Mouse (Mus musculus) lung, postnatal 0 days (tissue): ENCODE measurements around the gene Mgat4e. TPM values are rescaled to one million over a fixed set of nuclear protein-coding genes. Genes with fewer than 3 reads are reported as not detected.

Experiments
- ATAC-seq: fragments of 200-750 bp; cut with Nextera tagmentation; 2 replicates; pipeline ENCODE4 v1.8.0; 2017; ENCODE audit warnings: moderate library complexity
- DNase-seq: peaks from one replicate; pipeline ENCODE4 v3.0.0-alpha.2; 2016; ENCODE audit warnings: low spot score
- H3K27ac ChIP-seq: fragments of 300-500 bp; sonication (generic); 2 replicates; pipeline ENCODE4 v1.5.1; 2014; ENCODE audit warnings: antibody characterized with exemption, mild to moderate bottlenecking, low read length, mixed read lengths
- H3K27me3 ChIP-seq: fragments of 300-500 bp; sonication (generic); replicated peaks from 2 replicates; pipeline ENCODE4 v1.6.1; 2014; ENCODE audit warnings: low read length, mixed read lengths; ENCODE audit not compliant: insufficient read depth
- H3K36me3 ChIP-seq: fragments of 300-500 bp; sonication (generic); 2 replicates; pipeline ENCODE4 v1.6.1; 2014; ENCODE audit warnings: low read length, mixed read lengths; ENCODE audit not compliant: insufficient read depth
- H3K4me1 ChIP-seq: fragments of 300-500 bp; sonication (generic); 2 replicates; pipeline ENCODE4 v1.6.1; 2014; ENCODE audit warnings: antibody characterized with exemption, low read depth, low read length, mixed read lengths; ENCODE audit not compliant: insufficient read depth
- H3K4me2 ChIP-seq: fragments of 300-500 bp; sonication (generic); replicated peaks from 2 replicates; pipeline ENCODE4 v1.6.1; 2014; ENCODE audit warnings: low read depth, mild to moderate bottlenecking, low read length, moderate library complexity, mixed read lengths
- H3K4me3 ChIP-seq: fragments of 300-500 bp; sonication (generic); 2 replicates; pipeline ENCODE4 v1.5.1; 2014; ENCODE audit warnings: low read depth, low read length
- H3K9ac ChIP-seq: fragments of 300-500 bp; sonication (generic); replicated peaks from 2 replicates; pipeline ENCODE4 v1.6.1; 2014; ENCODE audit warnings: low read depth, mild to moderate bottlenecking
- H3K9me3 ChIP-seq: fragments of 300-500 bp; sonication (generic); 2 replicates; pipeline ENCODE4 v1.6.1; 2016; ENCODE audit warnings: low read length, mixed read lengths
- CTCF ChIP-seq: IDR thresholded peaks from 2 replicates; pipeline ENCODE4 v1.5.1; 2016; ENCODE audit warnings: antibody characterized with exemption, mild to moderate bottlenecking
- EP300 ChIP-seq: IDR thresholded peaks from 2 replicates; pipeline ENCODE4 v1.6.1; 2016; ENCODE audit warnings: antibody characterized with exemption, mild to moderate bottlenecking, control low read depth
- WGBS: fragments of 180-500 bp; shearing (Covaris S2); extraction: QIAGEN DNeasy Blood & Tissue Kit; methylation state at CpG from one replicate; pipeline ENCODE4 v1.1.7; 2014; 5-methylcytosine and 5-hydroxymethylcytosine counted together
- polyA plus RNA-seq: library from polyadenylated mRNA; unstranded; fragments of >200 nt; fragmentation: Nextera tagmentation; extraction: Ambion mirVana; gene quantifications from 2 replicates; pipeline ENCODE4 v1.2.1, GENCODE M21; 2015

Gene Mgat4e
- polyA plus RNA-seq, 1 experiment from 2014 or later: not detected

GRCm38 (mm10) chr1:134577384-134578120 is 28.1 kb upstream of the Mgat4e start:
- DNase-seq (no peak), ATAC-seq (no peak)
- no peak for TF ChIP-seq CTCF
- TF ChIP-seq EP300: no peak
- Histone ChIP-seq H3K9me3 (no peaks in the 10 kb centered on the region), H3K4me2 (no peak overlapping the region), H3K27ac (no peak overlapping the region), H3K9ac (no peak overlapping the region), H3K4me3 (no peak overlapping the region), H3K27me3 (no peaks in the 10 kb centered on the region), H3K4me1 (no peaks in the 10 kb centered on the region), H3K36me3 (no peaks in the 10 kb centered on the region)
- 82% methylated on average over 6 of the region's 6 CpGs for WGBS

- no peak overlapping the region for H3K27ac ChIP-seq
- ATAC-seq: no peak
- H3K27me3 ChIP-seq: no peaks in the 10 kb centered on the region
- H3K36me3 ChIP-seq: no peaks in the 10 kb centered on the region
- no peak for DNase-seq
- WGBS: 64% methylated on average over 5 of the region's 5 CpGs
- H3K9ac ChIP-seq: no peak overlapping the region
- no peaks in the 10 kb centered on the region for H3K4me1 ChIP-seq
- H3K9me3 ChIP-seq: no peaks in the 10 kb centered on the region
- TF ChIP-seq CTCF (no peak), EP300 (no peak)
- no peak overlapping the region for H3K4me3 ChIP-seq
- no peak overlapping the region for H3K4me2 ChIP-seq
Measured at GRCm38 (mm10) chr1:134573932-134574315, 24.4 kb upstream of the Mgat4e start.

GRCm38 (mm10) chr1:134573300-134573931 is 23.9 kb upstream of the Mgat4e start:
- H3K27me3 ChIP-seq: no peaks in the 10 kb centered on the region
- H3K9ac ChIP-seq: no peak overlapping the region
- no peaks in the 10 kb centered on the region for H3K4me1 ChIP-seq
- TF ChIP-seq CTCF: no peak
- TF ChIP-seq EP300: no peak
- WGBS: 36% methylated on average over 1 of the region's 1 CpGs
- DNase-seq (no peak), ATAC-seq (no peak)
- no peak overlapping the region for H3K27ac ChIP-seq
- no peak overlapping the region for H3K4me3 ChIP-seq
- H3K36me3 ChIP-seq: no peaks in the 10 kb centered on the region
- H3K4me2 ChIP-seq: no peak overlapping the region
- H3K9me3 ChIP-seq: no peaks in the 10 kb centered on the region

- DNase-seq (no peak), ATAC-seq (no peak)
- no peak for TF ChIP-seq CTCF
- TF ChIP-seq EP300: no peak
- no peaks in the 10 kb centered on the region for H3K36me3 ChIP-seq
- WGBS: 54% methylated on average over 3 of the region's 3 CpGs
- no peak overlapping the region for H3K27ac ChIP-seq
- H3K4me3 ChIP-seq: no peak overlapping the region
- H3K9me3 ChIP-seq: no peaks in the 10 kb centered on the region
- H3K4me2 ChIP-seq: no peak overlapping the region
- H3K4me1 ChIP-seq: no peaks in the 10 kb centered on the region
- H3K9ac ChIP-seq: no peak overlapping the region
- H3K27me3 ChIP-seq: no peaks in the 10 kb centered on the region
Measured at GRCm38 (mm10) chr1:134570631-134571030, 21.1 kb upstream of the Mgat4e start.

GRCm38 (mm10) chr1:134570171-134570570 is 20.7 kb upstream of the Mgat4e start:
- Histone ChIP-seq H3K9ac (no peak overlapping the region), H3K4me3 (no peak overlapping the region), H3K27me3 (no peaks in the 10 kb centered on the region), H3K4me2 (no peak overlapping the region), H3K27ac (no peak overlapping the region), H3K4me1 (no peaks in the 10 kb centered on the region), H3K9me3 (no peaks in the 10 kb centered on the region), H3K36me3 (no peaks in the 10 kb centered on the region)
- DNase-seq (no peak), ATAC-seq (no peak)
- TF ChIP-seq CTCF (no peak), EP300 (no peak)
- WGBS: 90% methylated on average over 9 of the region's 9 CpGs

GRCm38 (mm10) chr1:134567511-134567910 is 18.0 kb upstream of the Mgat4e start:
- Histone ChIP-seq H3K4me2 (no peak overlapping the region), H3K36me3 (no peaks in the 10 kb centered on the region), H3K9ac (no peak overlapping the region), H3K4me1 (no peaks in the 10 kb centered on the region), H3K27ac (no peak overlapping the region), H3K9me3 (no peaks in the 10 kb centered on the region), H3K4me3 (no peak overlapping the region), H3K27me3 (no peaks in the 10 kb centered on the region)
- ATAC-seq (no peak), DNase-seq (no peak)
- WGBS: 39% methylated on average over 1 of the region's 1 CpGs
- no peak for TF ChIP-seq CTCF
- no peak for TF ChIP-seq EP300
